Mouse (Mus musculus) kidney, embryonic 14.5 days (tissue): ENCODE measurements around the gene Gm12258. TPM values are rescaled to one million over a fixed set of nuclear protein-coding genes. Genes with fewer than 3 reads are reported as not detected.
"Not testable (repeated sequence)": the region's sequence is repeated elsewhere in the genome, so short reads cannot be mapped to it uniquely, and the experiment has no call there.

Experiments
- ATAC-seq: fragments of 200-750 bp; cut with Nextera tagmentation; 2 replicates; pipeline ENCODE4 v1.8.0; 2017; ENCODE audit warnings: moderate number of reproducible peaks, mild to moderate bottlenecking, moderate TSS enrichment, moderate library complexity; ENCODE audit not compliant: low FRiP score, low TSS enrichment
- H3K27ac ChIP-seq: fragments of 300-500 bp; sonication (generic); 2 replicates; pipeline ENCODE4 v1.5.1; 2014; ENCODE audit warnings: low read depth, mild to moderate bottlenecking, low read length, moderate library complexity, mixed read lengths
- H3K27me3 ChIP-seq: fragments of 300-500 bp; sonication (generic); 2 replicates; pipeline ENCODE4 v1.6.1; 2014; ENCODE audit warnings: mild to moderate bottlenecking, low read length; ENCODE audit not compliant: control insufficient read depth, insufficient read depth
- H3K36me3 ChIP-seq: fragments of 300-500 bp; sonication (generic); 2 replicates; pipeline ENCODE4 v1.6.1; 2014; ENCODE audit warnings: low read length, mixed read lengths; ENCODE audit not compliant: control insufficient read depth, insufficient read depth
- H3K4me1 ChIP-seq: fragments of 300-500 bp; sonication (generic); 2 replicates; pipeline ENCODE4 v1.6.1; 2014; ENCODE audit warnings: low read length, mixed read lengths; ENCODE audit not compliant: control insufficient read depth, insufficient read depth
- H3K4me2 ChIP-seq: fragments of 300-500 bp; sonication (generic); replicated peaks from 2 replicates; pipeline ENCODE4 v1.6.1; 2014; ENCODE audit warnings: low read depth, mild to moderate bottlenecking, low read length
- H3K4me3 ChIP-seq: fragments of 300-500 bp; sonication (generic); 2 replicates; pipeline ENCODE4 v1.5.1; 2014; ENCODE audit warnings: mild to moderate bottlenecking, low read length
- H3K9ac ChIP-seq: fragments of 300-500 bp; sonication (generic); 2 replicates; pipeline ENCODE4 v1.6.1; 2014; ENCODE audit warnings: low read depth, mild to moderate bottlenecking, low read length, moderate library complexity
- H3K9me3 ChIP-seq: fragments of 300-500 bp; sonication (generic); 2 replicates; pipeline ENCODE4 v1.6.1; 2016; ENCODE audit warnings: low read length; ENCODE audit not compliant: control insufficient read depth
- WGBS: fragments of 180-500 bp; shearing (Covaris S2); extraction: QIAGEN DNeasy Blood & Tissue Kit; methylation state at CpG from one replicate; pipeline ENCODE4 v1.1.7; 2014; 5-methylcytosine and 5-hydroxymethylcytosine counted together
- polyA plus RNA-seq: library from polyadenylated mRNA; unstranded; fragments of >200 nt; fragmentation: Nextera tagmentation; extraction: Ambion mirVana; gene quantifications from 2 replicates; pipeline ENCODE4 v1.2.1, GENCODE M21; 2014

The Gm12258 gene
- polyA plus RNA-seq, 1 experiment from 2014 or later, result 10.7 TPM

DNA sequence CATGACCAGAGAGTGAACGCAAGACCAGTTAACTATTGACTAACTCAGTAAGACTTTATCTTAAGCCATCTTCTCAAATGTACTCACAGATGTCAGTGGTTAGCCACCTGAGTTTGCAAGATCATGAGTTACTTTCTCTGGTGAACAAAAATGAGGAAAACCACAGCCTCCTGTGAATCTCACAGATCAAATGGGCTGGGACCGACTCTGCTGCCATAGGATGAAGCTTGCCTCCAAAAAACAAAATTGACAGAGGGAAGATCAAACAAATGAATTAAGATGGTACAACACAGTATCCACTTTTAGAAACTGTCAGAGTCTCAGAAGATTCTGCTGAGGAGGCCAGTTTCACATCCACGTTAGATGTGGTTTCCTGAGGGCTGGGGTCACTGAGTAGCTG is 17.2 kb upstream of the Gm12258 start:
- H3K27me3 ChIP-seq, result no peaks in the 10 kb centered on the region
- H3K36me3 ChIP-seq, result no peaks in the 10 kb centered on the region
- ATAC-seq, result no peak
- H3K9me3 ChIP-seq, result no peaks in the 10 kb centered on the region
- no peaks in the 10 kb centered on the region for H3K4me1 ChIP-seq
- WGBS, result 83% methylated on average over 3 of the region's 3 CpGs
- H3K27ac ChIP-seq, result no peak overlapping the region
- no peak overlapping the region for H3K4me3 ChIP-seq
- H3K4me2 ChIP-seq, result no peak overlapping the region
- no peak overlapping the region for H3K9ac ChIP-seq

DNA sequence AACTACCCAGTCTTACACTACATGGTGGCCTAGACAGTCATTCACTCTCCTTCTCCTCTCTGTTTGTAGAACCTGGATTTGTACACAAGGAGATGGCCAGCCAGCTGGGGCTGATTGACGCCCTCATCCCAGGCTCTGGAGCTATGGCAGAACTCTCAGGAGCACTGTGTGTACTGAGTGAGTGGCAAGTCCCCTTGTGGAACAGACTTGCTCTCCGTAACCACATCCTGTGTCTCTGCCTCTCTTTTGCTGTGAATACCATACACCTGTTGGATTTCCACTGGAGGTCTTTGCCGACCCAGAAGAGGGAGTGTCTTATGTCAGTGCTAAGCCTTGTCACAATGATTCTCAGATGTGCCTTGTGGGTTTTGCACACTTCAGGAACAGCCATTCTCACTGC is 14.4 kb upstream of the Gm12258 start:
- WGBS, result 72% methylated on average over 3 of the region's 3 CpGs
- H3K9me3 ChIP-seq, H3K27ac ChIP-seq, H3K9ac ChIP-seq, H3K4me2 ChIP-seq, ATAC-seq, H3K36me3 ChIP-seq, H3K4me3 ChIP-seq, H3K27me3 ChIP-seq, H3K4me1 ChIP-seq: not testable (repeated sequence)

DNA sequence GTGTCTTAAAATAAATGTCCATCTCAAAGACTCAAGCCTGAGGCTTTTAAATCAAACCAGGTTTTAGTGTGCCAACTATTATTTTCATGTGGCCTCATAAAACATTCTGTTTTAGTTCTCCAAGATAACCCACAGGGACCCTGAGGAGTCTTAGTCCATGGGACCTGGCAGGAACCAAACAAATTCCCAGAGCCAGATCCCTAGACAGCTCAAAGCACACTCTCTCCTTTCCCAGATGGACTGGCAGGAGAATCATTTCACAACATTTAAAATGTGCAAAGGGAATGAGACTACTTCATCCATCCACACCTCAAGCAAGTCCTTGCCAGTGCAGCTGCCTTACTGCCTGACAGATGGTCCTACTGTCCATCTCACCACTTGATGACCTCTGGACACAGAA is 8.0 kb upstream of the Gm12258 start, which contains the start of gene Olfr311:
TSS of gene Olfr311 (plus strand) at position 301 of the 400 bp plus-strand sequence.
- not testable (repeated sequence) for H3K4me3 ChIP-seq, ATAC-seq, H3K9me3 ChIP-seq, H3K36me3 ChIP-seq, H3K9ac ChIP-seq, H3K4me2 ChIP-seq, H3K27ac ChIP-seq, H3K27me3 ChIP-seq, H3K4me1 ChIP-seq

DNA sequence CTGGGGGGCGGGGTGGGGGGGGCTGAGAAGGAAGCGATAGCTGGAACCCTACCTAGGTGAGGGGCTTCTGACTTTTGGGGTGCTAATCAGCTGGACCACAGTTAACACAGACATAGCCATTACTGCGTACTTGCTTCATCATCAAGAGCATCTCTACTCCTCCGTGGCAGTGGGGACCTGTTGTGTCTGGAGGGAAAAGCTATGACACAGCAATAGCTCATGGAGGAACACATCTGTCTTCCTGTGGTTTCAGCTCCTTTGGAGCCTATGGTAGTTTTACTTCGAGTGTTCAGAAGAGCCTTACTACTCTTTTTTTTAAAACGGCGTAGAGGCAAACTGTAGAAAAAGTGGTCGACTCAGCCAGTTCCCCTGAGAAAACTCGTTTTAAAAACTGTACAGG is 678 bp downstream of the Gm12258 start:
- Histone ChIP-seq H3K36me3 (peaks cover 18% of the 10 kb centered on the region), H3K27ac (no peak overlapping the region), H3K4me2 (peak overlapping the region; percentile 72), H3K9me3 (no peaks in the 10 kb centered on the region), H3K27me3 (no peaks in the 10 kb centered on the region), H3K9ac (peak overlapping the region; percentile 80), H3K4me1 (peaks cover 5% of the 10 kb centered on the region), H3K4me3 (peak overlapping the region; percentile 68)
- 45% methylated on average over 9 of the region's 9 CpGs for WGBS
- no peak for ATAC-seq

DNA sequence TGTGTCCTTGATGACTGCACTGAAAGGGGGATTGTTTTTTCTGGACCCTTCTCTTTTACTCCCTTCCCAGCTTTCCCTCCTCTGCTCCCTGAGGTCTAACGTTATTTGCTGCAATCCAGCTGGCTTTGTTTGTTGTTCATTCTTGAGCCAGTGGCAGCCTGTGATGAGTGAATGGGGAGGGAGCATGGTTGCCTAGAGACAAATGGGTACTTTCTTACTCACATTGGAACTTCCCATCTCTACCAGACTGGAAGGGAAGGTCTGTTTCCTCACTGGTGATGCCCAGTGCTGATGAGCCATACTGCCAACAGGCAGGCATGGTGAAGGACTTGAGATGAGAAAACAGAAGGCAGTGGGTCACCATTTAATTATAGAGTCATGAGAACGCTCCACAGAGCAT is 2.8 kb downstream of the Gm12258 start:
- WGBS, result 73% methylated on average over 2 of the region's 2 CpGs
- no peak overlapping the region for H3K4me3 ChIP-seq
- H3K4me1 ChIP-seq, result peaks cover 5% of the 10 kb centered on the region

DNA sequence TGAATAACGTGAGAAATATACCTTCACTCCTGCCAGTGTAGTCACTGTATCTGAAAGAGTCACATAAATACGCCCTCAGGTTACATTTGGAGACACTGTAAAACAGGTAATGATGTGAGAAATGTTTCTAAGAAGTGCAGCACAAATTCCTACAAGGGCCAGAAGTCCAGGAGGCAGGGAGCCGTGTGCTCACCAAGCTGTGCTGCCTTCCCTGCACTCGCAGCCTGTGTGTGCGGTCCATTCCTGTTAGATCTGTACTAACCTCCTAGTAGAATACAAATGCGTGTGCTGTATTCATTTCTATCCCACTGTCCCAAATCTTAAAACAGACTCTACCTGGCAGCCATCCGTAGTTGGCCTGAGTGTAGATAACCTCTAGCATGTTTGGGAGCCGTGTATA is 13.8 kb downstream of the Gm12258 start:
- no peak for ATAC-seq
- H3K9me3 ChIP-seq, result peaks cover 21% of the 10 kb centered on the region
- no peak overlapping the region for H3K4me2 ChIP-seq
- no peaks in the 10 kb centered on the region for H3K4me1 ChIP-seq
- no peak overlapping the region for H3K27ac ChIP-seq
- no peak overlapping the region for H3K4me3 ChIP-seq
- 97% methylated on average over 8 of the region's 8 CpGs for WGBS
- H3K9ac ChIP-seq, result no peak overlapping the region
- H3K27me3 ChIP-seq, result no peaks in the 10 kb centered on the region
- peaks cover 41% of the 10 kb centered on the region for H3K36me3 ChIP-seq

More for the DNA sequence above, 2.8 kb downstream of the Gm12258 start:
- Histone ChIP-seq H3K27ac (no peak overlapping the region), H3K9ac (no peak overlapping the region), H3K4me2 (no peak overlapping the region), H3K27me3 (no peaks in the 10 kb centered on the region), H3K36me3 (peaks cover 24% of the 10 kb centered on the region), H3K9me3 (no peaks in the 10 kb centered on the region)
- no peak for ATAC-seq

DNA sequence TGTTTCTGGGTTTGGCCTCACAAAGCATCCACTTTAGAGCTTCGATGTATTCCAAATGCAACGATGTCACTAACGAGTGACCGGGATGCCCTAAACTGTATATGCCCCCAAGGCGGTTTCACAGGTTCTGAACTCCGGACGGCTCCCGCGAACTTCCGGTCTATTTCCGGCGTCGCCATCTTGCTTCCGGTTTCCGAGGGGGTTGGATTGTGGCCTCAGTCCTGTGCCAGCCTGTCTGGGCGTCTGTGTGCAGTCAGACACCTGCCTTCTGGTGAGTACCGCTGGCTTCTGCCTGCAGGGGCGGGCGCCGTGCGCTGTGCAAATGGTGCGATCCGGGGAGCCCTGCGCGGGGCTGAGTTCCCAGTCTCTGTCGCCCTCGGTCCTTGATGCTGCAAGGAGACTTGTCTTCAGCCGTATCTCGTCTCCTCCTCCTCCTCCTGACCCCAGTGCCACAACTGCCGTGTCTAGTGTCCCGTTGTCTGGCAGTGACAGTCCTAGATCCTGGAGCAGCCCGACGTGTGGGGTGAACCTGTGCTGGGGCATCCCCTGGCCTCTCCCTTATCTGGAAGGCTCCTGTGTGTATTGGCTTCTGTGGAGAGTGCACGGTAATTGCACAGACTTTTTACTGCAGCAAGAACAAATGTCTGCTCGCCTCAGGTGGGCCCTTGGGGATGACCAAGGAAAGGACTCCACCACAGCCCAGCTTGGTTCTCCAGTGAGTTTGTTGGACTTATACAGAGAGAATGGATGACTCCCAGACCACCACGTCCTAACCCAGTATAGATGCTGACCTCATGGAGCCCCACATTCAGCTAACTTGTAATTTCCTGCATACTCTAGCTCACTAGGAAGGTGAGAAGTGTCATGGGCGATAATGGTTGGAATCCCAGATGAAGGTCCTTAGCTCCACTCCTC is 20.3 kb downstream of the Gm12258 start, which contains the start of gene 2810021J22Rik:
TSS of gene 2810021J22Rik (plus strand) at position 178 of the 915 bp plus-strand sequence.
- Histone ChIP-seq H3K9me3 (no peaks in the 10 kb centered on the region), H3K9ac (peak within 1 kb of the TSS; percentile 85), H3K4me1 (peaks cover 12% of the 10 kb centered on the region; the same call in 1 of the 2 replicates), H3K27ac (peak within 1 kb of the TSS; percentile 78), H3K36me3 (peaks cover 12% of the 10 kb centered on the region), H3K27me3 (no peaks in the 10 kb centered on the region), H3K4me2 (peak within 1 kb of the TSS; percentile 49), H3K4me3 (peak within 1 kb of the TSS; percentile 83)
- WGBS, result 6% methylated on average over 37 of the region's 37 CpGs
- peak; percentile 93 for ATAC-seq

DNA sequence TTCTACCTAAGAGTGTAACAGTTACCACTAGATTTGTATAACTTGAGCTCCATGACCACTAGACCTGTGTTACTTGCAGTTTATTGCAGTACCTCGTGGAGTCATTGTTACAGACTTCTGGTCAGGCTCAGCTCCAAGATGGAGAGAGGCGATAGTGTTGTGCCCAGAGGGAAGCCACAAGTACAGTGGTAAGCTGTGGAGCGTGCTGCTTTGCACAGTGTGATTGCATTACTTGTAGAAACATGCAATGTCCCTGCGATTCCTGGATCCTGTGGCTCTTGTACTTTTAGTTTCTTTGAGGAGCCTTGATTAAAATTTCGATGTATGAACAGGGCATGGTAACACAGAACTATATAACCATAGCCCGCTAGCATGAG is 21.0 kb downstream of the Gm12258 start:
- ATAC-seq, result no peak
- H3K9ac ChIP-seq, result peak overlapping the region; percentile 85; the same call in 1 of the 2 replicates
- no peaks in the 10 kb centered on the region for H3K27me3 ChIP-seq
- peak overlapping the region; percentile 83 for H3K4me3 ChIP-seq
- H3K4me2 ChIP-seq, result peak overlapping the region; percentile 49
- WGBS, result 75% methylated on average over 6 of the region's 6 CpGs
- H3K4me1 ChIP-seq, result peaks cover 12% of the 10 kb centered on the region; the same call in 1 of the 2 replicates
- H3K36me3 ChIP-seq, result peaks cover 12% of the 10 kb centered on the region
- peak overlapping the region; percentile 78; the same call in 1 of the 2 replicates for H3K27ac ChIP-seq
- no peaks in the 10 kb centered on the region for H3K9me3 ChIP-seq

DNA sequence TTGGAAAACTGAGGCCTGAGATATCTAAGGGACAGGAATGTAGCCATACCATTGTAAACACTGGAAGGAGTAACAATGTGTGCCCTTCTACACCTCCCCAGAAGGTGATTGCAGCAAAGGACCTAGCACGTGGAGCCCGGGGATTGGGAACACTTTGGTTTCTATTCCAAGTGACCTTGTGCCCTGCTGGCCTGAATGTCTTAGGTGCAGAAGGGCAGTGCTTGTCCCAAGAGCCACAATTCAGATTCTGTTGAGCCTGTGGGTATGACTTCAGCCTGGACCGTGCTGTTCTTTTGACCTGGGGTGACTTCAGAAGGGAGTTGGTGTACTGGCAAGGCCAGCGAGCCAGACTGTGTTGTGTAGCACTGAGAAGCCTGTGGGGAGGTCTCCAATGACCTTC is 24.0 kb downstream of the Gm12258 start:
- no peak for ATAC-seq
- Histone ChIP-seq H3K27ac (no peak overlapping the region), H3K4me1 (peaks cover 12% of the 10 kb centered on the region; the same call in 1 of the 2 replicates), H3K36me3 (peaks cover 14% of the 10 kb centered on the region), H3K4me2 (no peak overlapping the region), H3K9me3 (no peaks in the 10 kb centered on the region), H3K4me3 (no peak overlapping the region), H3K9ac (no peak overlapping the region), H3K27me3 (no peaks in the 10 kb centered on the region)
- WGBS, result 86% methylated on average over 4 of the region's 4 CpGs
